Mouse (Mus musculus) CH12.LX (cell line): ENCODE results near the gene Nedd8. TPM values are rescaled to one million over a fixed set of nuclear protein-coding genes. Genes with fewer than 3 reads are reported as not detected.

Source experiments
- DNase-seq: peaks from one replicate; pipeline ENCODE4 v3.0.0-alpha.2; 2013; ENCODE audit errors: extremely low read depth
- H3K27ac ChIP-seq: 2 replicates; pipeline ENCODE4 v1.5.1; 2012; ENCODE audit warnings: low read depth, mild to moderate bottlenecking, control low read depth, moderate library complexity; ENCODE audit not compliant: insufficient read depth
- H3K27me3 ChIP-seq: replicated peaks from 2 replicates; pipeline ENCODE3; 2012; ENCODE audit warnings: inconsistent platforms
- H3K36me3 ChIP-seq, 2 experiments: replicated peaks in 1 of 2; 2 replicates each; pipeline versions ENCODE3 to v1.6.1; 2012; ENCODE audit warnings: inconsistent platforms in 1 of 2, low read length in 1 of 2, mild to moderate bottlenecking in 1 of 2, mixed read lengths in 1 of 2, moderate library complexity in 1 of 2; ENCODE audit not compliant: control insufficient read depth in 1 of 2, insufficient read depth in 1 of 2
- H3K4me1 ChIP-seq, 2 experiments: 2 replicates each; pipeline ENCODE4 v1.6.1; 2012; ENCODE audit warnings: inconsistent platforms in 1 of 2, moderate library complexity in 1 of 2; ENCODE audit not compliant: insufficient read depth in 2 of 2, control insufficient read depth in 1 of 2
- H3K4me2 ChIP-seq: 2 replicates; pipeline ENCODE4 v1.6.1; 2012; ENCODE audit warnings: low read depth, mild to moderate bottlenecking, control low read depth; ENCODE audit not compliant: poor library complexity, insufficient read depth, severe bottlenecking
- H3K4me3 ChIP-seq, 3 experiments: fragments of 150-350 bp in 1 of 3; sonication (generic) in 1 of 3; replicated peaks in 1 of 3; 2 replicates each; pipeline versions ENCODE3 to v1.5.1; 2011 to 2012; ENCODE audit warnings: low read depth in 2 of 3, low read length in 2 of 3, mild to moderate bottlenecking in 2 of 3, moderate library complexity in 2 of 3, control low read depth in 1 of 3, improper control_type of control experiment in 1 of 3, inconsistent platforms in 1 of 3, mixed read lengths in 1 of 3; ENCODE audit not compliant: poor library complexity in 1 of 3
- H3K79me2 ChIP-seq: replicated peaks from 2 replicates; pipeline ENCODE4 v1.6.1; 2012; ENCODE audit warnings: mild to moderate bottlenecking, moderate library complexity; ENCODE audit not compliant: control insufficient read depth, poor library complexity, insufficient read depth, severe bottlenecking; ENCODE audit errors: extremely low read depth
- H3K9ac ChIP-seq: 2 replicates; pipeline ENCODE4 v1.6.1; 2012; ENCODE audit warnings: low read depth, mild to moderate bottlenecking, control low read depth, moderate library complexity; ENCODE audit not compliant: insufficient read depth
- H3K9me3 ChIP-seq: replicated peaks from 2 replicates; pipeline ENCODE3; 2012; ENCODE audit warnings: low read length, inconsistent platforms, mixed read lengths
- CHD1 ChIP-seq: IDR thresholded peaks from 2 replicates; pipeline ENCODE4 v1.6.1; 2012; ENCODE audit warnings: low read depth, low read length, improper control_type of control experiment, inconsistent platforms
- CTCF ChIP-seq, 2 experiments: IDR thresholded peaks in 1 of 2; conservative IDR thresholded peaks in 1 of 2; 2 replicates each; pipeline ENCODE4 v1.5.1; 2011 to 2012; ENCODE audit warnings: low read depth in 2 of 2, low read length in 2 of 2, improper control_type of control experiment in 1 of 2, inconsistent platforms in 1 of 2, mild to moderate bottlenecking in 1 of 2, moderate library complexity in 1 of 2
- E2F4 ChIP-seq: IDR thresholded peaks from 2 replicates; pipeline ENCODE4 v1.6.1; 2011; ENCODE audit warnings: low read depth, low read length, improper control_type of control experiment; ENCODE audit not compliant: insufficient replicate concordance
- ELF1 ChIP-seq: IDR thresholded peaks from 2 replicates; pipeline ENCODE4 v1.6.1; 2014; ENCODE audit warnings: low read depth, mild to moderate bottlenecking, inconsistent platforms, low read length, improper control_type of control experiment
- ETS1 ChIP-seq: conservative IDR thresholded peaks from 2 replicates; pipeline ENCODE4 v1.6.1; 2012; ENCODE audit warnings: low read depth, mild to moderate bottlenecking, inconsistent platforms, low read length, improper control_type of control experiment, moderate library complexity
- GABPA ChIP-seq: IDR thresholded peaks from 2 replicates; pipeline ENCODE4 v1.6.1; 2012; ENCODE audit warnings: low read depth, low read length, improper control_type of control experiment, inconsistent platforms; ENCODE audit not compliant: insufficient replicate concordance
- HCFC1 ChIP-seq: IDR thresholded peaks from 2 replicates; pipeline ENCODE4 v1.6.1; 2012; ENCODE audit warnings: low read depth, mild to moderate bottlenecking, inconsistent platforms, low read length, improper control_type of control experiment
- JUN ChIP-seq: IDR thresholded peaks from 2 replicates; pipeline ENCODE4 v1.6.1; 2011; ENCODE audit warnings: low read depth, mild to moderate bottlenecking, low read length, improper control_type of control experiment, moderate library complexity; ENCODE audit not compliant: insufficient read depth
- JUND ChIP-seq: conservative IDR thresholded peaks from 2 replicates; pipeline ENCODE4 v1.6.1; 2011; ENCODE audit warnings: low read depth, low read length, improper control_type of control experiment
- MAFK ChIP-seq: IDR thresholded peaks from 2 replicates; pipeline ENCODE4 v1.6.1; 2011; ENCODE audit warnings: low read length, improper control_type of control experiment; ENCODE audit not compliant: insufficient replicate concordance
- MEF2A ChIP-seq: IDR thresholded peaks from 2 replicates; pipeline ENCODE4 v1.6.1; 2014; ENCODE audit warnings: low read depth, mild to moderate bottlenecking, inconsistent platforms, low read length, improper control_type of control experiment, borderline replicate concordance
- NRF1 ChIP-seq: IDR thresholded peaks from 2 replicates; pipeline ENCODE4 v1.6.1; 2014; ENCODE audit warnings: low read depth, mild to moderate bottlenecking, inconsistent platforms, low read length, improper control_type of control experiment, moderate library complexity
- POLR2A ChIP-seq: IDR thresholded peaks from 2 replicates; pipeline ENCODE4 v1.6.1; 2011; ENCODE audit warnings: low read depth, mild to moderate bottlenecking, improper control_type of control experiment, low read length
- TBP ChIP-seq: conservative IDR thresholded peaks from 2 replicates; pipeline ENCODE4 v1.6.1; 2011; ENCODE audit warnings: low read depth, low read length, improper control_type of control experiment
- USF1 ChIP-seq: IDR thresholded peaks from 2 replicates; pipeline ENCODE4 v1.6.1; 2014; ENCODE audit warnings: low read depth, mild to moderate bottlenecking, inconsistent platforms, low read length, improper control_type of control experiment
- USF2 ChIP-seq: conservative IDR thresholded peaks from 2 replicates; pipeline ENCODE4 v1.6.1; 2011; ENCODE audit warnings: low read depth, low read length, improper control_type of control experiment
- ZC3H11A ChIP-seq: IDR thresholded peaks from 2 replicates; pipeline ENCODE4 v1.6.1; 2012; ENCODE audit warnings: low read depth, mild to moderate bottlenecking, inconsistent platforms, low read length, improper control_type of control experiment
- ZMIZ1 ChIP-seq: IDR thresholded peaks from 2 replicates; pipeline ENCODE4 v1.6.1; 2012; ENCODE audit warnings: low read depth, mild to moderate bottlenecking, inconsistent platforms, low read length, improper control_type of control experiment
- ZNF384 ChIP-seq: IDR thresholded peaks from 2 replicates; pipeline ENCODE4 v1.6.1; 2012; ENCODE audit warnings: low read depth, low read length, improper control_type of control experiment, inconsistent platforms
- dilution Hi-C: fragments of 300-500 bp; cut with MboI; formaldehyde crosslinking; loops from 2 replicates; pipeline ENCODE4 v1.14.3; 2020; ENCODE audit warnings: low sequenced_read_pairs; ENCODE audit not compliant: extremely low pct_unique_long_range_greater_than_20kb, extremely low pct_ligation_motif_present
- in situ Hi-C: fragments of 300-500 bp; cut with MboI; formaldehyde crosslinking; loops from 3 replicates; pipeline ENCODE4 v1.14.3; 2019; ENCODE audit warnings: low sequenced_read_pairs, low pct_ligation_motif_present, low pct_unique_long_range_greater_than_20kb, mixed read lengths
- polyA plus RNA-seq: library from polyadenylated mRNA; unstranded; fragments of >175 nt; gene quantifications from 2 replicates; pipeline ENCODE4 v1.2.1, GENCODE M21; 2012; ENCODE audit warnings: low read depth; ENCODE audit not compliant: insufficient read length
- total RNA-seq, 2 experiments: library from RNA; depleted of rRNA; stranded (reverse); fragments of 300-350 nt in 1 of 2; fragments of >200 nt in 1 of 2; gene quantifications; 2 replicates each; pipeline ENCODE4 v1.2.3; 2012 to 2014

Nedd8 gene
- total and polyA plus RNA-seq, 3 experiments = 276 to 513 (median 378) TPM

DNA sequence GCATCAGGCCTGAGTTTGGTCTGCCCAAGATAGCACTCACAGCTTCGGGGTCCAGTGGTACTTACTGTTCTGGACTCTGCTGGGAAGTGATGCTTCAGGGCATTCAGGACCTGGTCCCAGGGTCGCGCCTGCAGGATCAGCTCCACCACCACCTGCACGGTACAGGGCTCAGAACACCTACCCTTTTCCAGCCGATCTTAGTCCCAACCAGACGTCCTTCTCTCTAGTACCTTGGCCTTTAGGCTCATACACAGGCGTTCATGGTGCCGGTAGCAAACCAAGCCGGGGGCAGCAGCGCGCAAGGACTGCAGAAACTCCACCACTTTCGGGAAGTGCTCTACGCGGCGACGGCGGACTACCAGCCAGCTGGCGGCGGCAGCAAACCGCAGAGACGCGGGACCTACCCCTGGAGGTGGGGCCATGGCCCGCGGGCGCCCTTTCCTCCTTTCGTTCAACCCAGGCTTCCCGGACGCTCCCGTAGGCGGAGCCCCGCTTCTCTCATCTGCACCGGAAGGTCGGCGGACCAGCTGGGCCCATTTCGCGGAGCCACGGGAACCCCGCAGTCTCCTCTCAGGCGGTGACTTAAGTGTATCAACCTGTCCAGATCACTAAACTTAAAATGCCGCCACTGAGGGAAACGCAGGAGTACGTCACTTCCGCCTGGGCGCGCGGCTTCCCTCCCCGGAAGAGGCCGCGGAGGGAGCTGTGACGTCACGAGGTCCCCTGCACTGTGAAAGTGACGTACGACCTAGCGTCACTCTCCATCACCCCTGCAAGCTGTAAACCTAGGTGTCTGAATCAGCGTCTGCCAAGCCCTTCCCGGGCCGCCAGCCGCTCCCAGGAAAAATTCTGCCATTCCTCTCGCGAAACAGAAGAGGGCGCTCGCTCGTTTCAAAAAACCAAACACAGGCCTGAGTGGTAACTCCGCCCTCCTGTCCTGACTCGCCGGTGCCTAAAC, 9.5 kb upstream of the Nedd8 start, which contains the start of gene Tinf2 (continued):
- peak; percentile 1; the same call in 1 of the 2 replicates for TF ChIP-seq ZC3H11A
- peak; percentile 79 for TF ChIP-seq POLR2A
- TF ChIP-seq ELF1 = peak; percentile 91
- TF ChIP-seq MAFK = peak; percentile 62; the same call in 1 of the 2 replicates
- 0 out of 2 replicates have a peak, but pooled peaks have one; percentile 46 for TF ChIP-seq JUN
- TF ChIP-seq HCFC1 = peak; percentile 84
- TF ChIP-seq NRF1 = peak; percentile 54
- TF ChIP-seq ETS1 = peak; percentile 98
- no peak for TF ChIP-seq CHD1
- TF ChIP-seq TBP = 0 out of 2 replicates have a peak, but pooled peaks have one; percentile 43
- TF ChIP-seq ZNF384 = no peak
- no peak for TF ChIP-seq USF2
- TF ChIP-seq USF1 = no peak

DNA sequence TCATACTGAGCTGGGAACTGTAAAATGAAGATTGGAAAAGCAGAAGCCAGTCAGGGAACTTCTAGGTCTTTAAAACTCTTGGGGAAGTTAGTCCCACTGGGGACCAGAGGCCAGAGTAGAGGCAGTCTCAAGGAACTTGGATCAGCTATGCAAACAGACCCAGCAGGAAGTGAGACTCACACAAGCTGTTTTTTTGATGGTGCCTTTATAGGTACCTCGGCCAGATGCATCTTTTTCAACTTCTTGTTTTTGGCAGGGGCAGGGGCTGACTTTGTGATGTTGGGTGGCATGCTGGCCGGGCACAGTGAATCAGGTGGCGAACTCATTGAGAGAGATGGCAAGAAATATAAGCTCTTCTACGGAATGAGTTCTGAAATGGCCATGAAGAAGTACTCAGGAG, 5.7 kb upstream of the Nedd8 start:
- Histone ChIP-seq H3K4me1 (peaks cover 5 to 61% of the 10 kb centered on the region in 2 experiments), H3K4me2 (no peak overlapping the region), H3K27me3 (no peaks in the 10 kb centered on the region), H3K9ac (no peak overlapping the region), H3K27ac (no peak overlapping the region), H3K9me3 (no peaks in the 10 kb centered on the region), H3K79me2 (peaks cover 2% of the 10 kb centered on the region), H3K36me3 (peaks cover 48 to 60% of the 10 kb centered on the region in 2 experiments), H3K4me3 (no peak overlapping the region)
- peak; percentile 25 for DNase-seq
- in situ Hi-C loops = no loop called here
- dilution Hi-C loops = no loop called here
- TF ChIP-seq CTCF (conservative IDR thresholded peaks at IDR 0.05 in 1 of 2, IDR thresholded peaks at IDR 0.05 in 1 of 2; ENCODE audit: low read depth in 2 of 2, low read length in 2 of 2) (no peak), ELF1 (no peak), USF2 (no peak), GABPA (no peak), MEF2A (no peak), JUND (no peak), E2F4 (no peak), ZMIZ1 (no peak), ETS1 (no peak)
